Mouse (Mus musculus) embryonic fibroblast, embryonic 13.5 days (primary cell): ENCODE measurements around the gene Aqp7. TPM values are rescaled to one million over a fixed set of nuclear protein-coding genes. Genes with fewer than 3 reads are reported as not detected.

Experiments used
- H3K27ac ChIP-seq: 2 replicates; pipeline ENCODE4 v1.5.1; 2012; ENCODE audit warnings: low read length, control low read depth, inconsistent platforms; ENCODE audit not compliant: insufficient read depth
- H3K4me1 ChIP-seq: 2 replicates; pipeline ENCODE4 v1.6.1; 2011; ENCODE audit warnings: low read length; ENCODE audit not compliant: control insufficient read depth, insufficient read depth
- H3K4me3 ChIP-seq: 2 replicates; pipeline ENCODE4 v1.5.1; 2011; ENCODE audit warnings: mild to moderate bottlenecking, control low read depth, low read length; ENCODE audit not compliant: insufficient read depth
- CTCF ChIP-seq: IDR thresholded peaks from 2 replicates; pipeline ENCODE4 v1.5.1; 2011; ENCODE audit warnings: mild to moderate bottlenecking, control low read depth, low read length, moderate library complexity, borderline replicate concordance; ENCODE audit not compliant: insufficient read depth
- POLR2A ChIP-seq: IDR thresholded peaks from 2 replicates; pipeline ENCODE4 v1.6.1; 2011; ENCODE audit warnings: low read depth, mild to moderate bottlenecking, control low read depth, low read length, moderate library complexity
- polyA plus RNA-seq: library from polyadenylated mRNA; stranded (reverse); fragments of >200 nt; gene quantifications from 2 replicates; pipeline ENCODE4 v1.2.4, GENCODE M21; 2011; ENCODE audit warnings: low read depth; ENCODE audit not compliant: missing spikeins, insufficient read length

The Aqp7 gene
- polyA plus RNA-seq, 1 experiment, result not detected

GRCm38 (mm10) chr4:41063894-41064673, 16.1 kb upstream of the Aqp7 start:
- Histone ChIP-seq H3K4me1 (no peaks in the 10 kb centered on the region), H3K4me3 (no peak overlapping the region), H3K27ac (no peak overlapping the region)
- no peak for TF ChIP-seq CTCF
- TF ChIP-seq POLR2A, result no peak

GRCm38 (mm10) chr4:41063351-41063750, 15.4 kb upstream of the Aqp7 start:
- no peak for TF ChIP-seq CTCF
- TF ChIP-seq POLR2A, result no peak
- H3K4me1 ChIP-seq, result no peaks in the 10 kb centered on the region
- H3K27ac ChIP-seq, result no peak overlapping the region
- H3K4me3 ChIP-seq, result no peak overlapping the region

GRCm38 (mm10) chr4:41057361-41057760, 9.4 kb upstream of the Aqp7 start:
- H3K4me3 ChIP-seq, result no peak overlapping the region

GRCm38 (mm10) chr4:41056742-41057332, 8.9 kb upstream of the Aqp7 start:
- no peak for TF ChIP-seq CTCF
- TF ChIP-seq POLR2A, result no peak
- Histone ChIP-seq H3K4me3 (no peak overlapping the region), H3K27ac (no peak overlapping the region), H3K4me1 (no peaks in the 10 kb centered on the region; the same call in 1 of the 2 replicates)

More at GRCm38 (mm10) chr4:41057361-41057760, 9.4 kb upstream of the Aqp7 start:
- Histone ChIP-seq H3K27ac (no peak overlapping the region), H3K4me1 (no peaks in the 10 kb centered on the region; the same call in 1 of the 2 replicates)
- TF ChIP-seq POLR2A, result no peak
- TF ChIP-seq CTCF, result no peak

GRCm38 (mm10) chr4:41056253-41056652, 8.3 kb upstream of the Aqp7 start:
- Histone ChIP-seq H3K4me1 (no peaks in the 10 kb centered on the region; the same call in 1 of the 2 replicates), H3K4me3 (no peak overlapping the region), H3K27ac (no peak overlapping the region)
- TF ChIP-seq POLR2A (no peak), CTCF (no peak)

- no peak overlapping the region for H3K27ac ChIP-seq
- no peak overlapping the region for H3K4me3 ChIP-seq
- no peaks in the 10 kb centered on the region; the same call in 1 of the 2 replicates for H3K4me1 ChIP-seq
- TF ChIP-seq CTCF (no peak), POLR2A (no peak)
Observed at GRCm38 (mm10) chr4:41055111-41055510, 7.2 kb upstream of the Aqp7 start.

DNA sequence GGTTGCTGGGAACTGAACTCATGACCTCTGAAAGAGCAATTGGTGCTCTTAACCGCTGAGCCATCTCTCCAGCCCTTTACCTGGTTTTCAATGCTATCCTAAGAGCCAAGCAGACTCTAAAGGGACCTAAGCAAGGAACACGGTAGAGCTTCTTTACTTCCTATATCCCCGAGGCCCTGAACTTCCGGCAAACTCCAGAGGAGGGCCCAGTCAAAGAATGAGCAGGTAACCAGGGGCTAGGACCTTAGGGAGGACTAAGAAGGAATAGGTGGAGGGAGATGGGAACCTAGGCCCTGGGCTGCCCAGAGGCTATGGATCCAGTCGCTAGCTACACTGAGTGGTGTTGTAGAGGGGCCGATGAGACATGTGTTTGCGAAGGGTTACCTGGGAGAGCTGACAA, 3.8 kb upstream of the Aqp7 start:
- Histone ChIP-seq H3K27ac (no peak overlapping the region), H3K4me3 (no peak overlapping the region), H3K4me1 (peaks cover 3% of the 10 kb centered on the region; the same call in 1 of the 2 replicates)
- no peak for TF ChIP-seq POLR2A
- no peak for TF ChIP-seq CTCF

- H3K27ac ChIP-seq, result no peak overlapping the region
- H3K4me3 ChIP-seq, result no peak overlapping the region
- no peak for TF ChIP-seq POLR2A
- TF ChIP-seq CTCF, result peak; percentile 34; the same call in 1 of the 2 replicates
- peaks cover 3% of the 10 kb centered on the region; the same call in 1 of the 2 replicates for H3K4me1 ChIP-seq
Observed at GRCm38 (mm10) chr4:41050726-41051675, 3.1 kb upstream of the Aqp7 start.

GRCm38 (mm10) chr4:41048926-41049325, 987 bp upstream of the Aqp7 start:
- TF ChIP-seq CTCF, result no peak
- no peak for TF ChIP-seq POLR2A
- 0 out of 2 replicates have a peak, but pooled peaks cover 3% of the 10 kb centered on the region for H3K4me1 ChIP-seq

More at GRCm38 (mm10) chr4:41048926-41049325, 987 bp upstream of the Aqp7 start:
- Histone ChIP-seq H3K27ac (no peak overlapping the region), H3K4me3 (no peak overlapping the region)
